Mouse (Mus musculus) heart, embryonic 14.5 days (tissue): ENCODE measurements around the gene Henmt1. TPM values are rescaled to one million over a fixed set of nuclear protein-coding genes. Genes with fewer than 3 reads are reported as not detected.
A peak's percentile ranks its signal among the peaks of the same experiment; 100 is the strongest.

Source experiments
- ATAC-seq: fragments of 200-750 bp; cut with Nextera tagmentation; 2 replicates; pipeline ENCODE4 v1.8.0; 2017; ENCODE audit warnings: low read depth, moderate TSS enrichment; ENCODE audit not compliant: insufficient number of reproducible peaks, insufficient read depth, low FRiP score
- H3K27ac ChIP-seq, 2 experiments: fragments of 200-500 bp in 1 of 2; fragments of 300-500 bp in 1 of 2; sonication (generic) in 1 of 2; replicated peaks in 1 of 2; 2 replicates each; pipeline ENCODE4 v1.5.1; 2012 to 2014; ENCODE audit warnings: low read depth in 2 of 2, low read length in 2 of 2, control low read depth in 1 of 2, mild to moderate bottlenecking in 1 of 2, mixed read lengths in 1 of 2; ENCODE audit not compliant: control insufficient read depth in 1 of 2, insufficient read depth in 1 of 2
- H3K27me3 ChIP-seq: fragments of 300-500 bp; sonication (generic); 2 replicates; pipeline ENCODE4 v1.6.1; 2014; ENCODE audit warnings: mild to moderate bottlenecking, low read length, control low read depth; ENCODE audit not compliant: control insufficient read depth, insufficient read depth
- H3K36me3 ChIP-seq: fragments of 300-500 bp; sonication (generic); 2 replicates; pipeline ENCODE4 v1.6.1; 2014; ENCODE audit warnings: mild to moderate bottlenecking, control low read depth, low read length, mixed read lengths; ENCODE audit not compliant: control insufficient read depth, insufficient read depth
- H3K4me1 ChIP-seq, 2 experiments: fragments of 200-500 bp in 1 of 2; fragments of 300-500 bp in 1 of 2; sonication (generic) in 1 of 2; 2 replicates each; pipeline ENCODE4 v1.6.1; 2012 to 2014; ENCODE audit warnings: low read length in 2 of 2, control low read depth in 1 of 2, mixed read lengths in 1 of 2; ENCODE audit not compliant: control insufficient read depth in 2 of 2, insufficient read depth in 2 of 2
- H3K4me2 ChIP-seq: fragments of 300-500 bp; sonication (generic); 2 replicates; pipeline ENCODE4 v1.6.1; 2014; ENCODE audit warnings: mild to moderate bottlenecking, low read length
- H3K4me3 ChIP-seq, 2 experiments: fragments of 200-500 bp in 1 of 2; fragments of 300-500 bp in 1 of 2; sonication (generic) in 1 of 2; 2 replicates each; pipeline ENCODE4 v1.5.1; 2012 to 2014; ENCODE audit warnings: low read length in 2 of 2, mild to moderate bottlenecking in 2 of 2, control low read depth in 1 of 2, low read depth in 1 of 2, moderate library complexity in 1 of 2; ENCODE audit not compliant: control insufficient read depth in 1 of 2, insufficient read depth in 1 of 2
- H3K9ac ChIP-seq: fragments of 300-500 bp; sonication (generic); 2 replicates; pipeline ENCODE4 v1.6.1; 2014; ENCODE audit warnings: mild to moderate bottlenecking, low read length
- H3K9me3 ChIP-seq: fragments of 300-500 bp; sonication (generic); 2 replicates; pipeline ENCODE4 v1.6.1; 2016; ENCODE audit warnings: low read length, control low read depth; ENCODE audit not compliant: control insufficient read depth
- WGBS: fragments of 180-500 bp; shearing (Covaris S2); extraction: QIAGEN DNeasy Blood & Tissue Kit; methylation state at CpG from one replicate; pipeline ENCODE4 v1.1.7; 2014; 5-methylcytosine and 5-hydroxymethylcytosine counted together
- polyA plus RNA-seq: library from polyadenylated mRNA; unstranded; fragments of >200 nt; fragmentation: Nextera tagmentation; extraction: Ambion mirVana; gene quantifications from 2 replicates; pipeline ENCODE4 v1.2.1, GENCODE M21; 2014

Gene Henmt1
- polyA plus RNA-seq, 1 experiment from 2014 or later: not detected

- 92% methylated on average over 6 of the region's 6 CpGs for WGBS
- Histone ChIP-seq H3K27me3 (no peaks in the 10 kb centered on the region), H3K9me3 (no peaks in the 10 kb centered on the region), H3K27ac (no peak overlapping the region), H3K9ac (no peak overlapping the region), H3K4me1 (no peaks in the 10 kb centered on the region), H3K36me3 (peaks cover 67% of the 10 kb centered on the region), H3K4me3 (no peak overlapping the region), H3K4me2 (no peak overlapping the region)
- ATAC-seq: no peak
These were observed 36.7 kb upstream of the Henmt1 start for GRCm38 (mm10) chr3:108902934-108903333.

GRCm38 (mm10) chr3:108910303-108911080 lies 29.2 kb upstream of the Henmt1 start:
- Histone ChIP-seq H3K36me3 (peaks cover 31% of the 10 kb centered on the region), H3K4me2 (peak overlapping the region; percentile 96), H3K9me3 (no peaks in the 10 kb centered on the region), H3K4me1 (peaks cover 2 to 8% of the 10 kb centered on the region in 2 experiments; a peak in 3 of 4 replicates), H3K9ac (peak overlapping the region; percentile 96), H3K27me3 (no peaks in the 10 kb centered on the region), H3K4me3 (peak overlapping the region; percentile 88 to 95), H3K27ac (peak overlapping the region; percentile 98 to 99)
- under 1% methylated on average over 32 of the region's 32 CpGs for WGBS
- ATAC-seq: no peak

DNA sequence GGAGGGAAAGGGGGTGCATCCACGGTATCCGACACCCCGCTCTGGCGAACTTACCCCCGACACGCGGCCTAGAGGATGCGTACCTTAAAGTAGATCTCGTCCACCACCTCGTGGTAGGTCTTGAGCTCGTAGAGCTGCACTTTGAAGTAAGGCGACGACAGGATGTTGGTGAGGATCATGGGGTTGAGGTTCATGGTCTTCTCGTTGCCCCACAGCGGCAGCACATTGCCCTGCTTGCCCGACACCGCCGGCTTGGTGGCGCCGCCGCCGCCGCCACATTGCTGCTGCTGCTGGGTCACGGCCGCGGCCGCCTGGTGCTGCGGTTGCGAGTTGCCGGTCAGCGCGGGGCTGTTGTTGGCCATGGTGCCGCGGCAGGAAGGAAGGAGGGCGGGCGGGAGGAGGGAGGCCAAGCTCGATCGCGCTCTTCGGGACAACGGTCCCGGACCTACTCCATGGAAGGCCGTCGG lies 28.6 kb upstream of the Henmt1 start:
- Histone ChIP-seq H3K9me3 (no peaks in the 10 kb centered on the region), H3K4me3 (peak overlapping the region; percentile 88 to 95), H3K9ac (peak overlapping the region; percentile 96), H3K4me1 (peaks cover 2 to 8% of the 10 kb centered on the region in 2 experiments; a peak in 3 of 4 replicates), H3K4me2 (peak overlapping the region; percentile 96), H3K27ac (peak overlapping the region; percentile 98 to 99), H3K27me3 (no peaks in the 10 kb centered on the region), H3K36me3 (peaks cover 25% of the 10 kb centered on the region)
- 0% methylated on average over 42 of the region's 44 CpGs for WGBS
- peak; percentile 84 for ATAC-seq

GRCm38 (mm10) chr3:108911548-108912413 lies 27.9 kb upstream of the Henmt1 start, which contains the start of gene Prpf38b:
Gene Prpf38b, minus strand, starts transcription at chr3:108911727.
- H3K9me3 ChIP-seq: no peaks in the 10 kb centered on the region
- peaks cover 2 to 8% of the 10 kb centered on the region in 2 experiments; a peak in 3 of 4 replicates for H3K4me1 ChIP-seq
- peak within 1 kb of the TSS; percentile 98 to 99 for H3K27ac ChIP-seq
- H3K9ac ChIP-seq: peak within 1 kb of the TSS; percentile 96
- peaks cover 18% of the 10 kb centered on the region for H3K36me3 ChIP-seq
- H3K4me3 ChIP-seq: peak within 1 kb of the TSS; percentile 88 to 95
- H3K27me3 ChIP-seq: no peaks in the 10 kb centered on the region
- peak within 1 kb of the TSS; percentile 96 for H3K4me2 ChIP-seq
- under 1% methylated on average over 49 of the region's 53 CpGs for WGBS
- peak; percentile 99 for ATAC-seq

DNA sequence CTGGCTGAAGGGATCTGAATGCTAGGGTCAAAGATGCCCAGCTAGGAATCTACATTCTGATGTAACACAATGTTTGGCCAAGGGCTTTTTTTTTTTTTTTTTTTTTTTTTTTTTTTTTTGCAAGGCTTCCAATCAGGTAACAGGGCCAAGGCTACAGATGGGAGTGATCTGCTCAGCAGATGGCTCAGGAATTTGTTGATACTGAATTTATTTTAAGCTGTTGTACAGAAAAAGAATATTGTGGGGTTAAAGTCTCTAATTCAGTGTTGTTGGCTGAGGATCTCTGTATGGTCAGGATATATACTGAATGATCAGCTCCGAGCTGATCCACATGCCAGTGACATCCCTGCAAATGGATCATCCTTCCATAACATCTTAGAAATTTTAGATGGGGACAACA lies 23.7 kb upstream of the Henmt1 start:
- Histone ChIP-seq H3K27ac (no peak overlapping the region), H3K4me2 (no peak overlapping the region), H3K9ac (no peak overlapping the region), H3K9me3 (no peaks in the 10 kb centered on the region), H3K4me1 (no peaks in the 10 kb centered on the region), H3K27me3 (no peaks in the 10 kb centered on the region), H3K4me3 (no peak overlapping the region), H3K36me3 (no peaks in the 10 kb centered on the region)
- ATAC-seq: no peak
- WGBS: 76% methylated on average over 1 of the region's 1 CpGs

GRCm38 (mm10) chr3:108916857-108917256 lies 22.8 kb upstream of the Henmt1 start:
- H3K36me3 ChIP-seq: no peaks in the 10 kb centered on the region
- no peaks in the 10 kb centered on the region for H3K27me3 ChIP-seq
- no peak overlapping the region for H3K27ac ChIP-seq
- no peak overlapping the region for H3K9ac ChIP-seq
- no peaks in the 10 kb centered on the region for H3K9me3 ChIP-seq
- H3K4me1 ChIP-seq: no peaks in the 10 kb centered on the region
- no peak for ATAC-seq
- H3K4me3 ChIP-seq: no peak overlapping the region
- no peak overlapping the region for H3K4me2 ChIP-seq
- 55% methylated on average over 4 of the region's 4 CpGs for WGBS

- H3K4me3 ChIP-seq: no peak overlapping the region
- WGBS: 55% methylated on average over 3 of the region's 3 CpGs
- no peak overlapping the region for H3K4me2 ChIP-seq
- no peaks in the 10 kb centered on the region for H3K4me1 ChIP-seq
- H3K27me3 ChIP-seq: no peaks in the 10 kb centered on the region
- H3K36me3 ChIP-seq: no peaks in the 10 kb centered on the region
- H3K9me3 ChIP-seq: no peaks in the 10 kb centered on the region
- H3K9ac ChIP-seq: no peak overlapping the region
- no peak overlapping the region for H3K27ac ChIP-seq
- ATAC-seq: no peak
These were observed 21.7 kb upstream of the Henmt1 start for GRCm38 (mm10) chr3:108917986-108918385.
